Mouse (Mus musculus): ENCODE measurements at regions not wholly inside any gene's neighbourhood (a gene's known extent, or its start where the extent isn't known, plus 50 kb on each side); places are given as distances from the start of the nearest gene placed in this dataset.

GRCm38 (mm10) chrX:142574022-142574421 is 107.2 kb upstream of the Tmem164 start:
- H3K4me1 ChIP-seq (ENCODE audit: control insufficient read depth, insufficient read depth, low read length), result no peaks in the 10 kb centered on the region
- no peak for TF ChIP-seq POLR2A (IDR thresholded peaks at IDR 0.05; ENCODE audit: borderline replicate concordance, low read depth, low read length)
- no peak for TF ChIP-seq CTCF (IDR thresholded peaks at IDR 0.05; ENCODE audit: low read depth, low read length)
- H3K4me3 ChIP-seq (ENCODE audit: insufficient read depth, low read length), result no peak overlapping the region
- H3K27ac ChIP-seq (ENCODE audit: insufficient read depth, low read depth, low read length), result no peak overlapping the region

- no peak overlapping the region for H3K27ac ChIP-seq (ENCODE audit: insufficient read depth, low read depth, low read length)
- TF ChIP-seq CTCF (IDR thresholded peaks at IDR 0.05; ENCODE audit: low read depth, low read length) (no peak), POLR2A (IDR thresholded peaks at IDR 0.05; ENCODE audit: borderline replicate concordance, low read depth, low read length) (no peak)
Measured at GRCm38 (mm10) chrX:142574945-142575710, 106.1 kb upstream of the Tmem164 start.

GRCm38 (mm10) chrX:142576127-142576526 is 105.1 kb upstream of the Tmem164 start:
- no peak overlapping the region for H3K27ac ChIP-seq (ENCODE audit: insufficient read depth, low read depth, low read length)
- TF ChIP-seq POLR2A (IDR thresholded peaks at IDR 0.05; ENCODE audit: borderline replicate concordance, low read depth, low read length) (no peak), CTCF (IDR thresholded peaks at IDR 0.05; ENCODE audit: low read depth, low read length) (no peak)
- H3K4me3 ChIP-seq (ENCODE audit: insufficient read depth, low read length), result no peak overlapping the region
- H3K4me1 ChIP-seq (ENCODE audit: control insufficient read depth, insufficient read depth, low read length), result no peaks in the 10 kb centered on the region

More at GRCm38 (mm10) chrX:142574945-142575710, 106.1 kb upstream of the Tmem164 start:
- Histone ChIP-seq H3K4me3 (ENCODE audit: insufficient read depth, low read length) (no peak overlapping the region), H3K4me1 (ENCODE audit: control insufficient read depth, insufficient read depth, low read length) (no peaks in the 10 kb centered on the region)

- no peak for TF ChIP-seq CTCF (IDR thresholded peaks at IDR 0.05; ENCODE audit: low read depth, low read length)
- no peak for TF ChIP-seq POLR2A (IDR thresholded peaks at IDR 0.05; ENCODE audit: borderline replicate concordance, low read depth, low read length)
- Histone ChIP-seq H3K4me1 (ENCODE audit: control insufficient read depth, insufficient read depth, low read length) (no peaks in the 10 kb centered on the region), H3K27ac (ENCODE audit: insufficient read depth, low read depth, low read length) (no peak overlapping the region), H3K4me3 (ENCODE audit: insufficient read depth, low read length) (no peak overlapping the region)
Measured at GRCm38 (mm10) chrX:142577449-142578081, 103.6 kb upstream of the Tmem164 start.

GRCm38 (mm10) chrX:142585281-142585680 is 95.9 kb upstream of the Tmem164 start:
- Histone ChIP-seq H3K4me1 (ENCODE audit: control insufficient read depth, insufficient read depth, low read length) (no peaks in the 10 kb centered on the region), H3K27ac (ENCODE audit: insufficient read depth, low read depth, low read length) (no peak overlapping the region), H3K4me3 (ENCODE audit: insufficient read depth, low read length) (no peak overlapping the region)
- TF ChIP-seq POLR2A (IDR thresholded peaks at IDR 0.05; ENCODE audit: borderline replicate concordance, low read depth, low read length), result no peak
- TF ChIP-seq CTCF (IDR thresholded peaks at IDR 0.05; ENCODE audit: low read depth, low read length), result no peak

- no peak for TF ChIP-seq POLR2A (IDR thresholded peaks at IDR 0.05; ENCODE audit: borderline replicate concordance, low read depth, low read length)
- no peak for TF ChIP-seq CTCF (IDR thresholded peaks at IDR 0.05; ENCODE audit: low read depth, low read length)
- 0 out of 2 replicates have a peak, but pooled peaks cover 2% of the 10 kb centered on the region for H3K4me1 ChIP-seq (ENCODE audit: control insufficient read depth, insufficient read depth, low read length)
- H3K4me3 ChIP-seq (ENCODE audit: insufficient read depth, low read length), result no peak overlapping the region
- no peak overlapping the region for H3K27ac ChIP-seq (ENCODE audit: insufficient read depth, low read depth, low read length)
Measured at GRCm38 (mm10) chrX:142599377-142599776, 81.8 kb upstream of the Tmem164 start.

- no peak for TF ChIP-seq POLR2A (IDR thresholded peaks at IDR 0.05; ENCODE audit: borderline replicate concordance, low read depth, low read length)
- 0 out of 2 replicates have a peak, but pooled peaks cover 2% of the 10 kb centered on the region for H3K4me1 ChIP-seq (ENCODE audit: control insufficient read depth, insufficient read depth, low read length)
- no peak overlapping the region for H3K4me3 ChIP-seq (ENCODE audit: insufficient read depth, low read length)
- no peak overlapping the region for H3K27ac ChIP-seq (ENCODE audit: insufficient read depth, low read depth, low read length)
Measured at GRCm38 (mm10) chrX:142600782-142601181, 80.4 kb upstream of the Tmem164 start.

- Histone ChIP-seq H3K4me1 (ENCODE audit: control insufficient read depth, insufficient read depth, low read length) (peaks cover 6% of the 10 kb centered on the region), H3K4me3 (ENCODE audit: insufficient read depth, low read length) (no peak overlapping the region), H3K27ac (ENCODE audit: insufficient read depth, low read depth, low read length) (no peak overlapping the region)
- TF ChIP-seq CTCF (IDR thresholded peaks at IDR 0.05; ENCODE audit: low read depth, low read length), result no peak
Measured at GRCm38 (mm10) chrX:142605088-142605487, 76.1 kb upstream of the Tmem164 start.

- peaks cover 4% of the 10 kb centered on the region for H3K4me1 ChIP-seq (ENCODE audit: control insufficient read depth, insufficient read depth, low read length)
- H3K4me3 ChIP-seq (ENCODE audit: insufficient read depth, low read length), result no peak overlapping the region
- TF ChIP-seq CTCF (IDR thresholded peaks at IDR 0.05; ENCODE audit: low read depth, low read length) (no peak), POLR2A (IDR thresholded peaks at IDR 0.05; ENCODE audit: borderline replicate concordance, low read depth, low read length) (no peak)
- H3K27ac ChIP-seq (ENCODE audit: insufficient read depth, low read depth, low read length), result no peak overlapping the region
Measured at GRCm38 (mm10) chrX:142606595-142607205, 74.5 kb upstream of the Tmem164 start.
